Mouse (Mus musculus): ENCODE measurements around the gene Tacr3.

Tacr3 gene

DNA sequence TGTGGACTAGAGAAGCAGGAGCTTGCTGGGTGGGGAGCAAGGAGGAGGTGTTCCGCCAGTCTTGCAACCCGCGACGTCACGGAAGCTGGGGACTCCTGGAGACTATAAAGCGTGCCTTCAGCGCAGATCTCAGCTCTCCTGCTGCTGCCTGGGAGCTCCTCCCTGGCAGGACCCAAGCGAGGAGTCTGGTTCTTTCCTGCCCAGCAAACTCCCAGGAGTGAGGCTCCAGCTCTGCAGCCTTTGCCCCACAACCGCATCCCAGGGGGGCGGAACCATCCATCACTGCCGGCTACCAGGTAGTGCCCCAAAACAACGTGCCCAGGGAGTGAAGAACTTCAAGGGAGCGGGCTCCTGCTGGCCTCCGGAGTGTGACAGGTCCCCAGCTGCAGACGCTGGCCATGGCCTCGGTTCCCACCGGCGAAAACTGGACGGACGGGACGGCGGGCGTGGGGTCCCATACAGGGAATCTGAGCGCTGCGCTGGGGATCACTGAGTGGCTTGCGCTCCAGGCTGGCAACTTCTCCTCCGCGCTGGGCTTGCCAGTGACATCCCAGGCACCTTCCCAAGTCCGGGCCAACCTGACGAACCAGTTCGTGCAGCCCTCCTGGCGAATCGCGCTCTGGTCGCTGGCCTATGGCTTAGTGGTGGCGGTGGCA is at the start of gene Tacr3:
TSS of gene Tacr3 (plus strand) at position 133 of the 656 bp plus-strand sequence.
- DNase-seq (ENCODE audit: low spot score), result no peak

DNA sequence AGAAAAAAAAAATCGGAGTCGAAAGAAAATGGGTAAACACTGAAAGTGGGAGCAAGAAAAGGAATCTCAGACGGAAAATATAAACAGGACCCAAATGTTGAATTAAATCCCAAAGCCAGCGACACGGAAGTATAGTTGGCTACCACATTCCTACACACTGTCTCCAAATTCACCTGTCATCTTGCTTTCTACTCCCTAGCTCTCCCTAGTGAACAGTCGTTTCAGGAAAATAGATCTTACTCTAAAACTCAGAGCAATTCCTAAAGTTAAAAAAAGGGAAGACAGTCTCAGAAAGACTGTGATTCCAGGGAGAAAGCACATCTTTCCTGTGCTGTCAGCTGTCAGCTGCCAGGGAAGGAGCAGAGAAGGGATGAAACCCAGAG is 324 bp upstream of the Tacr3 start:
- no peak for DNase-seq (ENCODE audit: low spot score)

DNA sequence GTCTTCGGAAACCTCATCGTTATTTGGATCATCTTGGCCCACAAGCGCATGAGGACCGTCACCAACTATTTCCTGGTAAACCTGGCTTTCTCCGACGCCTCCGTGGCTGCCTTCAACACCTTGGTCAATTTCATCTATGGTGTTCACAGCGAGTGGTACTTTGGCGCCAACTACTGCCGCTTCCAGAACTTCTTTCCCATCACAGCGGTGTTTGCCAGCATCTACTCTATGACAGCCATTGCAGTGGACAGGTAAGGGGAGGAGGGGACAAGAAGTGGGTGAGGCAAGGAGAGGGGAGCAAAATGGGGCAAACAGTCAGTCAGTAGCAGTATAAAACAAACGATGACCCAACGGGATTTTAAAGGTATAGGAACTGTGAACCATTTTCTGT is 719 bp downstream of the Tacr3 start:
- DNase-seq (ENCODE audit: low spot score), result no peak

DNA sequence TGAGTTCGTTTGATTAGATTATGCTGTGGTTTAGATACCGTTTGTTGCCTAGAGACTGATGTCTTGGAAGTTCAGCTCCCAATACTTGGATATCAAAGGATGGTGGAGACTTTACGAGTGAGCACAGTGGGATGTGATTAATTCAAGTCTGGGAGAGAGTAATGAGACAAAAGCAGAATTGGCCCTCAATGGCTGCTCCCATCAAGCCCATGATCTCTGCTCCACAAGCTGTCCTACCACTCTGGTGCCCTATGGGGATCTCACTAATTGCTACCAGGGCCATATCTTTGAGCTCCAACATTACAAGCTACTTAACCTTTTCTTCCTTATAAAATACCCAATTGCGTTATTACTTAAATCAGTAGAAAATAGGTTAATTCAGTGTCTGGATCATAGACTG is 22.5 kb downstream of the Tacr3 start:
- DNase-seq (ENCODE audit: low spot score), result no peak

DNA sequence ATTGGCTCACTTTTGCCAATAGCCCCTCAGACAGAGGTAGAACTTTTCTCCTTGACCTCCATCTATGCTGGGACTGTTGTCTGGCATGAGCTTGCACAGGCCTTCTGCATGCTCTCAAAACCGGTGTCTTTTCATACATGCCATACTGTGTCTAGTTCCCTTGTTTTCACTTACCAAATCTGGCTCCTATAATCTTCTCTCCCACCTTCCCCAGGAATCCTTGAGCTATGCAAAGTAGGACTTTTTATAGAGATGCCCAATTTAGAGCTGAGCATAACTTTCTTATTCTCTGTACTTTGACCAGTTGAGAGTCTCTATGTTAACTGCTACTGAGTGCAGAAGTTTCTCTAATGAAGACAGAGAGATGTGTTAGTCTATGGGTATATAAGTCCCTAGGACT is 48.9 kb downstream of the Tacr3 start:
- no peak for DNase-seq (ENCODE audit: low spot score)

DNA sequence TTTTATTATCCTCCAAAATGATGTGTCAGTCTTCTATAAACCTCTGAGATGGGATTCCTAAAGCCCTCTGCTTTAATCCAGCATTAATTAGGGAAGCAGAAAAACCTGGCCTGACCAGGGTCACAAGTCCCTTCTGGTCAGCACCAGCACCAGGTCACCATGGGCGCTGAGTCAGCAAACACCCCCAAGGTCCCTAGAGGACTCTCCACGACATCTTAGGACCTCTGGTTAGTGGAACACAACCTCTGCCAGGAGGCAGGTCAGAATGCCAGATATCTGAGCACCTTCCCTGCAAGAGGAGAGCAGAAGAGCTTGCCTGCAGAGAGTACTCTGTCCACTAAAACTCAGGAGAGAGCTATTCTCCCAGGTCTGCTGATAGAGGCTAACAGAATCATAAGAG is 67.0 kb downstream of the Tacr3 start:
- no peak for DNase-seq (ENCODE audit: low spot score)

DNA sequence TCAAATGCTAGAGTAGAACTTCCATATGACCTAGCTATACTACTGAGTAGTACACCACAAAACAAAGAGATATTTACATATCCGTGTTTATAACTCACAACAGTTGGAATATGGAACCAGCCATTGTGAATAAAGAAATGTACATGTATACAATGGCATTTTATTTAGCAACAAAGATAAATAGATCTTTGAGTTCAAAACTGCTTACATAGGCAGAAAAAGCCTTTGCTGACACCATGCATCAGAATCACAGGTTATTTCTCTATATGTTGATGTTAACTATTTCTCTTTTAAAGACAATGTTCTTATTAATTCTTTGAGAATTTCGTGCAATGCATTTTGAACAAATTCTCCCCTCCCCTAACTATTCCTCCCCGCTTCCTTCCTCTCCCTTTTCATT is 80.1 kb downstream of the Tacr3 start:
- DNase-seq (ENCODE audit: low spot score), result no peak

DNA sequence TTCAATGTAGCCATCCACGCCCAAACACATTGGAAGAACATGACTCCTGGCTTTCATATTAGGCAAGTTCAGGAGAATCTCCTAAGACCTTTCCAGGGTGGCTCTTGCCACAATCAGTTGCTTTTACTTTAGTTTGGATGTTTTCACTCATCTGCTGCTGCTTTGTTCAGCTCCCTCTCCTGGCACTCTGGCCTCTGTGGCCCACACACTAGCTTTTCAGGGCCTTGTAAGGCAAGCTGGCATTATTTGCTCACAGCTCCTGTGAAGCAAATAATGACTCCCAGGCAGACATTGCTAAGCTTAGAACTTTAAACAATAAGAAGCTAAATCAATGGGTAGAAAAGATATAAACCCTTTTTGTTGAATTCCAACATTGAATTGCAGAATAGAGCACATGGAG is 105.9 kb downstream of the Tacr3 start:
- no peak for DNase-seq (ENCODE audit: low spot score)

DNA sequence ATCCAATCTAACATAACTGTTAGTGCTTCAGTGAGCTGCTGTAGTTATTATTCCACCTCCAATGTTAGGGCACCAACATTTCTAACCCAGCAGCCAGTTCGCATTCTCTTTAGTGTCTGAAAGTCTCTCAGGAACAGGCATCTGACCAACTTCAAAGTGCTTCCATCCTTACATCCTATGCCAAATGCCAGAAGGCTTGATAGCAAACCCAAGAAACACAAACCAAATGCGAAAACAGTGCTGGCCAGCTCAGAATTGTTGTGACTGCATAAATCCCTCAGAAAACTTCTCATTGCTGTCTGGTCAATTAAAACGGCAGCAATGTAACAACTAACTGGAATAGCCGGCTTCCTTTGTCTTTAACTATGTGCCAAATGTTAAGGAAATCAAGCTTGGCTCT is 106.7 kb downstream of the Tacr3 start:
- no peak for DNase-seq (ENCODE audit: low spot score)

DNA sequence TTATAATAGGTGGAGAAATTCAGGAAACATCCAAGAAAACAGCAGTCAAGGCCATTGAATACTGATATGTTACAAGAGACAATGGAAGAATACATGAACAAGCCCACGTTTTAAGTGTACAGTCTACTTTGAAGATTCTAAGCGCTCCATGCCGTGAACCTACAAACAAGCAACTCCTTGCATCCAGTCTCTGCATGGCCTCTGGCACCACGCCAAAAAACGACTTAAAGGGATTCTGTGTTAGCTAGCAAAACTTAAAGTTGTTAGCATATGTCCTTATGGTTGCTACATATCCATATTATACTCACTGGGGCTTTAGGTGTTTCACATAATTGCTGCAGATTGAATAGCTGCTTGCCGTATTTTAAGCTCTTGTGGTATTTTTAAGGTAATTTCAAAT is 134.7 kb downstream of the Tacr3 start:
- DNase-seq (ENCODE audit: low spot score), result no peak

DNA sequence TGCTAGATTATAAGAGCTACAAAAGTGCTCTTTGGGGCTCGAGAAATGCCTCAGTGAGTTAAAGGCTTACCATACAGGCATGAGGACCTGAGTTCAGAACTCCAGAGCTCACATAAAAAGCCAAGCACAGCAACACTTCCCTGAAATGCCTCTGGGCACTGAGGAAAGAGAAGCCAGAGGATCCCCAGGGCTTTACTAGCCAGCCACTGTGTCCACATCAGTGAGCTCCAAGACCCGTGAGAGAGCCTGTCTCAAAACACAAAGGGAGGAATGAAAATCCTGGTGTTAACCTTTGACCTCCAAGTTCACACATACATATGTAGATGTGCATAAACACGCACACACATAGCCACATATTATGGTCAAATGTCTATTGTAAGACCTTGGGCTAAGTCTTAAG is 150.1 kb downstream of the Tacr3 start:
- DNase-seq (ENCODE audit: low spot score), result no peak

DNA sequence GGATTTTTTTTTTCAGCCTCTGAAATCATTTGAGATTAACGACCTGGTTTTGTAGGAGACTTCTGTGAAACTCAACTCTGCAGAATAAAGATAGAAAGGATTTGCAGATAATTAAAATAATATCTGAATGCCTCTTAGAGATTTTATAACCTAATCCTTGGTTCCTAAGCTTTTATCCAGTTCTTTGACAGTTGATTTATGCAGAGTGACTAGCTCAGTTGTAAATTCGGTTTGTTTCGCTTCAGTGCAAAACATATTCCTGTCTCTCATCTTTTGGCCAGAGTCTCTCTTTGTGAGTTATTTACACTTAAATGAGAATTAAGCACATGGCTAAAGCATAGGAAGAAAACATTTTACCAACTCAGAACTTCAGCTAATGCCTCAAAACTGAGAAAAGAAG is 151.3 kb downstream of the Tacr3 start:
- no peak for DNase-seq (ENCODE audit: low spot score)

All from layer of hippocampus, adult 11-12 months (tissue).